Mouse (Mus musculus) mesoderm, embryonic 11.5 days (tissue): ENCODE results near the gene Eef1akmt4.

Source experiments
- DNase-seq: peaks from one replicate; pipeline ENCODE4 v3.0.0-alpha.2; 2012; ENCODE audit warnings: low read depth, low spot score

The Eef1akmt4 gene

DNA sequence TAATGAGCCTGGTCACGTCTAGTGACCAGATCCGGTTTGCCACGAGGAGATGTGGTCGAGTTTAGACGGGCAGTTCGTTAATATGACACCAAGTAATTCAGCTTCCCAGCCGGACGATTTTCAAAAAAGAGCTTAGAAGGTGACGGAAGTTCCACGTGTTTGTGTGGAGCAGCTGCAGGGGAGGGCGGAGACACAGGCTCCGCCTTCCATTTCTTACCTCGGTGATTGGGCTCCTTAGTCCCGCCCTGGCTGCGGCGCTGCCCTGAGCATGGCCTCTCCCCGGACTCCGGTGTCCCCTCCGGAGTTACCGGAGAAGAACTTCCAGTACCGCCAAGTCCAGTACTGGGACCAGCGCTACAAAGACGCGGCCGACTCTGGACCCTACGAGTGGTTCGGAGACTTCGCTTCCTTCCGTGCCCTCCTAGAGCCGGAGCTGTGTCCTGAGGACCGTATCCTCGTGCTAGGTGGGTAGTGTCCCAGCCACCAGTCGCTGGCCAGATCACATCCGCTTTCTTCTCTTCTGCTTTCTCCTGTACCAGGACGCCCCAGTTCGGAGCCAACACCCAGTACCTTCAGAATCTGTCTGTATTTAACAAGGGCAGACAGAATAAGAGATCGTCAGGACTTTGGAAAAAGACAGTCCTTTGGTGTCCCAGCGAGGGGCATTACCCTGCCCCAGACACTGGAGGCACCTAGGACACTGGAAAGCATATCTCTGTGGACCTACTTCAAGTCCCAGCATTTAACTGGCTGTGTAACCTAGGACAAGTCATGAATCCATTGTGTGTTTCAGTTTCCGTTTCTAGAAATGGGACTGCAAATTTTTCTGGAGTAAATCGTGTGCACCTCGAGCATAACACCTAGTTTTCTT is at the start of gene Eef1akmt4, which contains the start of the genes Gm49333 and Alg3:
Gene Eef1akmt4 (plus strand): TSS at position 237 of the 871 bp plus-strand sequence.
Gene Gm49333 (plus strand): TSS at position 254 of the 871 bp plus-strand sequence.
Gene Alg3 (minus strand): TSS at position 379 of the 871 bp plus-strand sequence.
- DNase-seq, result peak; percentile 94

DNA sequence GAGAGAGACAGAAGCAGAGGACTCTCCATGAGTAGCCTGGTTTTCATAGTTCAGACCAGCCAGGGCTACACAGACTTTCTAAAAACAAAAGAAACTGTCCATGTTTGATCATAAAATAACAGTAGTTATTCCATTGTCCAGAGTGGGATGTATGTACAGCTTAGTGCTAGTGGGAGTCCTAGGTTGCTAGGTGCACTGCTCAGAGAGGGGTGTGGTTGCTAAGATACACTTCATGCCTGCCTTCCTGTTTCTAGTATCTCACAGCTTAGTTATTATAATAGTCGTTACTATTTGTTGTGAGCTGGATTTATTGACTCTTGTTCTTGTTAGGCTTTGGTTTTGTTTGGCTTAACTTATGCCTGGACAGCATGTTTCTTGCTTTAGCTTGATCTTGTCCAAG is 46.3 kb upstream of the Eef1akmt4 start:
- DNase-seq, result no peak

DNA sequence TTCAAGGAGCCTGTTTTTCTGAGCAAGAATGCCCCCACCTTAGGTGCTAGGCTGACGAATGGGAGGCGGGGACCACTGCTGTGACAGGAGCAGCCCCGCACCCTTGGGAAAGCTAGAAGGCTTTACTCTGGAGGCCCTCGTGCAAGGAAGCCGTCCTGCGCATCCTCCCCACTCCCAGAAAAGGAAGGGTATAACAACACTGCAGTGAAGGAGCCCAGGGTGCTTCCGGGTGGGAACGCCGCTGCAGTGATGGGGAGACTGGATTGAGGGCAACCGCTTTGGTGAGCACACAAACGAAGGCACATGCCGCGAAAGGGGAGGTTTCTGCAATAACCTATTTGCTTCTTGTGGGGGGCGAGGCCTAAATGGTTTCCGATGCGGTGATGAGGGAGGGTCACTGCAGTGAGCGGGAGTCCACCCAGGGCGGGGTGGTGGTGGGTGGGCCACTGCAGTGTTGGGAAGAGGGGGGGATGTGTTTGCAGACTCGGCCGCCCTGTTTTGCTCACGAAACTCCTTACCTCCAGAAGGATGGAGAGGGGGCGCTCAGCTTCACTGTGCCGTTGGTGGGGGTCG is 21.9 kb upstream of the Eef1akmt4 start, which contains the start of gene Vwa5b2:
Gene Vwa5b2 (plus strand): TSS at position 106 of the 573 bp plus-strand sequence.
- DNase-seq, result peak; percentile 17

GRCm38 (mm10) chr16:20589939-20590679 is 21.3 kb upstream of the Eef1akmt4 start:
- DNase-seq, result peak; percentile 39

DNA sequence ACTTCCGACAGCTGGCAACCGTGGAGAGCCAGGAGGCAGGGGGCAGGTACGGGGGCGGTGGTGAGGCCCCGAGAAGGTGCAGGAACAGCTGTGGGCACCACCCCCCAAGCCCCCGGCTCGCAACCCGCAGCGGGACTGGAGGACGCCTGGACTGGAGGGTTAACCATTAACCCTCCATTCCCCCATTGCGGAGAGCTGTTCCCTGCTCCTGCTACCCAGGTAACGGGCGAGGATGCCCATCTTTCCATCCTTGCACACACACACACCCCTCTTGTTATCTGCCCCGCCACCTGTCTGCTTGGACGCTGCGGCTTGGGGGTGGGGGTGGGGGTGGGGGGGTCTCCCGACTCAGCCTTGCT is 20.7 kb upstream of the Eef1akmt4 start:
- DNase-seq, result no peak

- no peak for DNase-seq
Observed at GRCm38 (mm10) chr16:20591076-20591705, 20.2 kb upstream of the Eef1akmt4 start.

DNA sequence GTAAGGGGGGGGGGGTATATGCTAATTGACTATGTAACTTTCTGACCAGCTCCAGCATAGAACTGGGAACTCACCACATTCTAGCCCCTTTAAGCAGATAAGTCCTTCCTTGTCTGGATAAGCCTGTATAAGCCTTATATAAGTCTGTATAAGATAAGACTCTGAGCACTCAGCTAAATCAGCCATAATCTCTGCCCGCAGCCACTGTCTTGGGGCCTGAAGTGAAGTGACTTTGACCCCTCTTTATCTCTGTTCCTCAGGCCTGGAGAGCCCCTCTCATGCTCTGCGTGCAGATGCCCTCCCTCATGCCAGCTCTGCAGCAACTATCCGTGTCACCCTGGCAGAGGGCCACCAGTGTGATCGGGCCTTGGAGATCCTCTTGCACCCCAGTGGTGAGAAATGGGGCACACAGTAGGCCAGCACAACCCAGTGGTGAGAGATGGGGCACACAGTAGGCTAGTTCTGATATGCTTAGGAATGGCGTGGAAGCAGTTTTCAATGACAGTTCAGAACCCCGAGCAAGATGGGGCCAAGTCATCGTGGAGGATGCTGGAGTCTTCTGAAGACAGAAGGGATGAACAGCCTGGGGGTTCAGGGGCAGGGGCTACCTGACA is 16.2 kb upstream of the Eef1akmt4 start:
- no peak for DNase-seq

GRCm38 (mm10) chr16:20595737-20596136 is 15.7 kb upstream of the Eef1akmt4 start:
- DNase-seq, result no peak

GRCm38 (mm10) chr16:20596687-20597441 is 14.5 kb upstream of the Eef1akmt4 start:
- DNase-seq, result no peak

- no peak for DNase-seq
Observed at GRCm38 (mm10) chr16:20600511-20600910, 10.9 kb upstream of the Eef1akmt4 start.

DNA sequence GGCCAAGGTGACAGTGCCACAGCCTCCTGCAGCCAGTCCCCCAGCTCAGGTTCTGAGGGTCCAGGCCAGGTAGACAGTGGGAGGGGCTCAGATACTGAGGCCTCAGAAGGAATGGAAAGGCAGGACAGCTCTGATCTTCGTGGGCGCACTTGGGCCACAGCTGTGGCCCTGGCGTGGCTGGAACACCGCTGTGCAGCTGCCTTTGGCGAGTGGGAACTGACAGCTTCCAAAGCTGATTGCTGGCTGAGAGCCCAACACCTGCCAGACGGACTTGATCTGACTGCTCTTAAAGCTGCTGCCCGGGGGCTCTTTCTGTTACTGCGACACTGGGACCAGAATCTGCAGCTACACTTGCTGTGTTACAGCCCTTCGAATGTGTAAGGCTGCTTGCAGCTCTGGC is 6.7 kb upstream of the Eef1akmt4 start:
- DNase-seq, result no peak

- DNase-seq, result peak; percentile 90
Observed at GRCm38 (mm10) chr16:20610501-20611356, 664 bp upstream of the Eef1akmt4 start.

GRCm38 (mm10) chr16:20619541-20620398 is 8.4 kb downstream of the Eef1akmt4 start:
- DNase-seq, result peak; percentile 52

GRCm38 (mm10) chr16:20620399-20620735 is 9.0 kb downstream of the Eef1akmt4 start:
- DNase-seq, result no peak

- DNase-seq, result peak; percentile 24
Observed at GRCm38 (mm10) chr16:20620751-20621190, 9.4 kb downstream of the Eef1akmt4 start.

DNA sequence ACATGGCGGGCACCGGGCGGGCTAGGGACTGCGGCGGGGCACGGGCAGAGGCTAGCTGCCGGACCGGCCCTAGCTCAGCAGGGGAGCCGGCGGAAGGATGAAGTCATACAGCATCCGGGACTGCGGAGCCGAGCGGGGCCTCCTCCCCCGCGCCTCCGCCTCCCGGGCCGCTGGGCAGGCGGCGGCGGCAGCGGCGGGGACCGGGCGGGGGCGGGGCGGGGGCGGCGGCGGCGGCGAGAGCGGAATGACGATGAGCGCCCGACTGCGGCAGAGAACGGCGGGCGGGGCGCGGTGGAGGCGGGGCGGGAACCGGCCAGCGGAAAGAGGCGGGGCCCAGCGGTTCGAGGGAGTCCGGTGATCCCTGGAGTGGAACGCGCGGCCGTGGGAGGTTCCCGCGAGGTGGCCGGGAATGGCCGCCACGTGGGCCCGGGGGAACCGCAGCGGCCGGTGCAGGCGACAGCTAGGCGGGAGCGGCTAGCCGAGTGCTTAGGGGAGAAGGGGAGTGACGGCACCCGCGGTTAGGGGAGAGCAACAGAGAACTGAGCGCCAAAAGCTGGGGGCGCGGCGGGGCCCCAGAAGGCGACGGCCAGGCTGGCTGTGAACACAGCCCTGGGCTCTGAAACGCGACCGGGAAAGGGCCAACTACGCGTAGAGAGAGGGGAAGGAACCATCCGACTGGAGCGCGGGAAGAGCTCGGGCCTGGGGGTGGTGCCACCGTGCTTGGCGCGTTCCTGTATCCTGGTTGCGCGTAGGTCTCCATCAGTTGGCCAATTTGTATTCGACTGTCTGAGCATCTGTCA is 10.0 kb downstream of the Eef1akmt4 start, which contains the start of gene Camk2n2:
Gene Camk2n2 (minus strand): TSS at position 97 of the 800 bp plus-strand sequence.
- DNase-seq, result peak; percentile 45

DNA sequence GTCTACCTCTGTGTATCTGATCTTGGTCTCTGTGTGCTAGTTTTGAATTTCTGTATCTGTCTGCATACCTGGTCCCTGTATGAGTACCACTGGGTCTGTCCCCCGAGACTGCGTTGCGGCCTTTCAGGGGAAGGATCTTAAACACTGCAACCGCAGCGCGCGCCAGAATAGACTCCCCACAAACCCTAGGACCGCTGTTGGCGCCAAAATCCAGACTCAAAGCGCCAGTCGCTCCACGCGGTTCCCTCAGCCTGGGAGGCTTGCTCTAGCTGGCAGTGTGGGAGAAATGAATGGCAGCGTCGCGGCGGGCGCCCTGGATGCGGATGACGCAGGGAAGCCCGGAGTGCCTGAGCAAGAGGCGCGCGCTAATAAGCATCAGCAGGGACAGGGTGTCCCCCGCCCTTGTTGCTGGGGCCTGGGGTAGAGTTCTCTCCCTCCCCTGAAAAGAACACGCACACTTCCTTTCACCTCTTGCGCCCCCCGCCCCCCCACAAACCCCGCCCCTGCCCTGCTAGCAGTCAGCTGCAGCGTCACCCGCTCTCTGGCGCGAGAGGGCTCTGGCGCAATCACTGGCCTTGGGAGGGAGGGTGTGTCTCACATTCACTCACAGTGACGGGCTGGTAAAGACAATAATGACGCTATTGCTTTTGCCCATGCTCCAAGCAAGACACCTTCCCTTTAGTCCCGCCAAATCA is 10.7 kb downstream of the Eef1akmt4 start:
- DNase-seq, result peak; percentile 73
